Mouse (Mus musculus): ENCODE measurements at regions not wholly inside any gene's neighbourhood (a gene's known extent, or its start where the extent isn't known, plus 50 kb on each side); places are given as distances from the start of the nearest gene placed in this dataset.
A peak's percentile ranks its signal among the peaks of the same experiment; 100 is the strongest.

DNA sequence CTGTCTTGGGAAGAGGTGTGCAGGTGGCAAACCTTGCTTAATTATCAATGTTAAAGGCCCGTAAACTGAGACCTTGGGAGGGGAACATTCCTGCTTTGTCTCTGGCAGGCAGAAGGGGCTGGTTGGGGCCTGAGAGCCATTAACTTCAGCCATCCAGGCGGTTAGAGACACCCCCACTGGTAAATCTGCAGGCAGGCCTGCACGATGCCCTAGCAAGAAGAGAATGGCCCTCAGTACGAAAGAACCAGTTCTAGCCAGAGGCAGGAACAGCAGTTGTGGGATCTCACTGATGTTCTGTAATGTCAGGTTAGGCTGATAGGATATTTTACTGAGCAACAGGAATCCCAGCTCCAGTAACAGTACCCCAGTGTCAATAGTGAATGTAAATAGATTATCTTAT, 70.5 kb downstream of the Apip start:
- DNase-seq (ENCODE audit: low spot score) = no peak

GRCm38 (mm10) chr2:103144420-103144819, 70.9 kb downstream of the Apip start:
- no peak for DNase-seq (ENCODE audit: low spot score)

GRCm38 (mm10) chr2:103145058-103145457, 71.6 kb downstream of the Apip start:
- no peak for DNase-seq (ENCODE audit: low spot score)

DNA sequence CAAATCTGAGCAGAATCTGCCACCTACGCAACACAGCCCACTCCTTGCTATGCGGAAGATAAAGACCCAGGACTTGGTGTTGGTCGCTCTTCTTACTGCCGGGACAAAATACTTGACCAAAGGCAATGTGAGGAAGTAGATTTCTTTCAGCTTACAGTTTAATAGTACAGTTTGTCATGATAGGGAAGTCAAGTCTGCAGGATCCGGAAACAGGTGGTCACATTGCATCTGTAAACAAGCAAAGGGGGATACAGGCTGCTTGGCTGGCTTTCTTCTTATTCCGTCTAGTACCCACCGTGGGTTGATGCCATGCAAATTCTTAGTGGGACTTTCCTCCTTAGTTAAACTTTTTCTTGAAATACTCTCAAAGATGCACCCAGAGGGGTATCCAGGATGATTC, 72.7 kb downstream of the Apip start:
- DNase-seq (ENCODE audit: low spot score) = no peak

- no peak for DNase-seq (ENCODE audit: low spot score)
These were observed 79.8 kb downstream of the Apip start for GRCm38 (mm10) chr2:103153261-103153660.

- DNase-seq (ENCODE audit: low spot score) = no peak
These were observed 94.3 kb downstream of the Apip start for GRCm38 (mm10) chr2:103167741-103168140.

DNA sequence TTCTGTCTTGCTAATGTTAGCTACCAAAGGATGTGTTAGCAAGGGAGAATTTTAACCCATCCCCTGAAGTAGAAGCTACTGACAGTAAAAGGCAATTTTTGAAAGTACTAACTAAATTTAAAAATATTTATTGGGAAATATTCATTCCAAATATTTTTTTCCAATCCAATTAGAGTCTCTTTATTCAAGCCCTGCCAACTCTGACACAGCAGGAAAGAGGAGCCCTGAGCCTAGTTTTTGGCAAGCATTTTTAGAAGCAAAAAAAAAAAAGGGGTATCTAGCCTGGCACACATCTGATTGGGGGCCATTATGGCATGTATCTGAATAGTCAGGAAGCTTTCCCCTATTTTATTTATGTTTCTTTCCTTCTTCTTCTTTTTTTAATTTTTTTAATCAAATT, 94.8 kb downstream of the Apip start:
- no peak for DNase-seq (ENCODE audit: low spot score)

GRCm38 (mm10) chr2:103177361-103177760, 103.9 kb downstream of the Apip start:
- DNase-seq (ENCODE audit: low spot score) = peak; percentile 3

DNA sequence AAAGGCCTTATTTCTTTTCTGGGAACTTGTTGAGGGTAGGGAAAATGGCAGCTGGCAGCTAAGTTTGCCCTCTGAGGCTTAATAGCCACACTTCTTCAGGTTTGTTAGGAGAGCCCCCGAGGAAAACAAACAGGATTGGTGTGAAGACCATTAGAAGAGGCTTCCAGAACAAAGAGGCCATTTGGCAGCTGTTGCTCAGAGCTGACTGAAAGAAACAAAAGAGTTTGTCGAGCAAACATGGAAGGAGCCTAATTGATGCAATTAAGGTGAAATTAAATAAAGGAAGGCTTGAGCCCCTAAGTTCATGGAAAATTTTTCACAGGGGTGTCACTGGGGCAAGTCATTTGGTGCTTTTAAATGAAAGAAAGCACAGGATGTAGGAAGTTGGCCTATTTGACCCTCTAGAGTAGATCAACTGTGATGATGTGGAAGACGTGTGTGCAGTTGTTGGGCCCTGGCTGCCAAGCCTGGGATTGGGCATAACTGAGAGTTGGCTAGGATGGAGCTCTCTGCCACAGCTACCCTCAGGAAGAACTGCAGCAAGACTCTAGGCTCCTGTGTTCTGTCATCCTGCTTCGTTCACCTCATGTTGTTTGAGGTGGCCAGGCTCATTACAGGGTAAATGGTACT, 106.9 kb downstream of the Apip start:
- DNase-seq (ENCODE audit: low spot score) = no peak

DNA sequence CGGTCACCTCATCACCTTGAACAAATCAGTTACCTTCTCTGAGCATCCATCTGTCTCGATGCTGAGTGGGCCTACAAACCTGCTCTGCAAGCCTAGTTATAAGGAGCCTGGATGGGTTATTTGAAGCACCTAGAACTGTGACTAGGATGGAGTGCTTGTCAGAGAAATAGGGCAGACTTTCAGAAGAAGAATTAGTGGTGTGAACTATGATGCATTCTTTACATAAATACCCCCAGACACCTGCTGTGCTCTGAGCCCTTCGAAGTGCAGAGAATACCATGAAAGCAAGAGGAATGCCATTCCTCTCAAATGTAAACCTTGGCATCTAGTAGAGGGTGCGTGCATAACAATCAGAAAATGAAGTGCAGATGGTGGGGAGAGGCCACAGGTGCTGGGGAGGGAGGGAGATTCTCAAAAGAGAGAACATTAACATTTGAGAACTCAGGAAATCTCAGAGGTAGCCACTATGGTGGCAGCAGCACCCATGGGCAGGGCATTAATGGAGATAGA, 113.3 kb downstream of the Apip start:
- no peak for DNase-seq (ENCODE audit: low spot score)

GRCm38 (mm10) chr2:103192591-103192990, 110.5 kb downstream of the Ehf start:
- no peak for DNase-seq (ENCODE audit: low spot score)

- no peak for DNase-seq (ENCODE audit: low spot score)
These were observed 102.8 kb downstream of the Ehf start for GRCm38 (mm10) chr2:103200313-103200712.

DNA sequence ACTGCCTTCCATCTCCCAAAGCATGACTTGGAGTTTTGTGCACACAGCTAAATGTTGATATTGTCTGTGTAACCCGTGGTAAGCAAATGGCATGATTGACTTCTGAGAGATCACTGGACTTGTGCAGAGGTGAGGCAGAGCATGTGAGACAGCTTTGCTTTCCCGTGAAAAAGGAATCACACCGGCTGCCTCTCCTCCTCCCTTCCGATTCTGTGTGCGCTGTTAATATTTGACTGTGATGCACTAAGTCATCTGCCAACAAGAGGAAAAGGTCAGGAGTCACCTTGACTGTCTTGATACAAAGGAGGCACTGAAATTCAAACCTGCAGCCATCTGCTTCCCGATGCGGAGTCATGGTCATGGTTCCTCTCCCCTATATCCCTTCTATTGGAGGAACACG, 98.0 kb downstream of the Ehf start:
- DNase-seq (ENCODE audit: low spot score) = no peak

- no peak for DNase-seq (ENCODE audit: low spot score)
These were observed 94.7 kb downstream of the Ehf start for GRCm38 (mm10) chr2:103208370-103208769.

DNA sequence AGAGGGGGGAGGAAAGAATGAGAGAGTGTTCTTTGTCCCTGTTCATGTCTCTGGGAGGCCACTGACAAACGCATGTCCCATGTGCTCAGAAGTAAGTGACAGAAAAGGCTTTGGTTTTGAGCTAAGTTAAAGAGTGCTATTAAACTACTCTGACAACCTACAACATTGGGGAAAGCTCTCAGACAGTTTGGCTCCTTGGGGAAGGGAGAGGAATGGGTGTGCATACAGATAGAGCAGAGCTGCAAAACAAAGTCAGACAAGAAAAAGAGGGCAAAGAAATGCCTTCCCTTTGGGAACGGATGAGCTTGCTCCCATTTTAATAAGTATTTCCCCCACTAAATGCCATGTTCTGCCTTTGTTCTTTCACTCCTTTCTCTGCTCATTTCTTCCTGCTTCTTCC, 94.0 kb downstream of the Ehf start:
- DNase-seq (ENCODE audit: low spot score) = no peak

DNA sequence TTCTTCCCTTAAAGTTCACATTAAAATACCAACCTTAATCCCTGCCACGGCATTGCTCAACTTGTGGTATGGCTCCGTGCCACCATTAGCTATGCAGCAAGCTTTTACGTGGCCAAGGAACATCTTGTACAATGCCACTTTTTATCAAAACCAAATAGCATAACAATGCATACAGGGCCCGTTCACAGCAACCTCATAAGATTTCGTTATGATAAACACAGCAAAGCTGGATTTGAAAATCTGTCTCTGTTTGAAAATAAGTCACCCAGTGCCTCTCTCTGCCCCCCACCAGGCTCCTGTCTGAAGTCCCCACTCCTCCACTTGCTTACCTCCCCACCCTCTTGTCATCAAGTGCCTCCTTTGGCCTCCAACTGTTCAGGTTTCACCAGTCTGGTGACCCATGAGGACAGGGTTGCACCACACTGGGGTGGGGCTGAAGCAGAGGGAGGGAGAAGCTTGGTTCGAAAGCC, 93.5 kb downstream of the Ehf start:
- peak; percentile 10 for DNase-seq (ENCODE audit: low spot score)

DNA sequence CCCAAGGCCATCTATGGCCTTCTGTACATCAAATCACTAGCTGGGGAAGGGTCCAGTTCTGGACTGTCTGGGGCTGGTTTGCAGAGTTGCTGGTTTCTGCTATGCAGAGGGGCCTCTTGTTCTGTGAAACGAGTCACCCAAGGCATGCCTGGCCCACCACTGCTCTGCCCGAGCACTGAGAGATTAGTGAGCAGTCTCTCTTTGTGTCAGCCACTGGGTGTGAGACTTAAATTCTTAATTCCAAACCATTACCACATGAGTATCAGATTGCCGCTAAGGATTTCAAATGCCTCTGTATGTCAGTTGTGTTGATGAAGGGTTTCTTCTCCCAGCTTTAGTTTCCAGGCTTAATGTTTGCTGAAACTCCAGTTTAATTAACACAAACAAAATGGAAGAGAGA, 91.9 kb downstream of the Ehf start:
- DNase-seq (ENCODE audit: low spot score) = no peak
